Mouse (Mus musculus) bone marrow macrophage, adult 2 months (primary cell): ENCODE results near the gene Trpc7.

ENCODE experiments used
- CTCF ChIP-seq: IDR thresholded peaks from 2 replicates; pipeline ENCODE4 v1.5.1; 2012; ENCODE audit warnings: low read depth, mild to moderate bottlenecking, low read length, moderate library complexity
- POLR2A ChIP-seq: IDR thresholded peaks from 2 replicates; pipeline ENCODE4 v1.6.1; 2012; ENCODE audit warnings: mild to moderate bottlenecking, low read depth, low read length, borderline replicate concordance

GRCm38 (mm10) chr13:56751774-56752173 lies 144.0 kb downstream of the Trpc7 start:
- TF ChIP-seq CTCF (no peak), POLR2A (no peak)
